Mouse (Mus musculus) stomach, postnatal 0 days (tissue): ENCODE measurements around the gene Gstp3.

Source experiments
- CTCF ChIP-seq: IDR thresholded peaks from 2 replicates; pipeline ENCODE4 v1.5.1; 2016; ENCODE audit warnings: antibody characterized with exemption, low read depth, mild to moderate bottlenecking, moderate library complexity
- EP300 ChIP-seq: optimal IDR thresholded peaks from 2 replicates; pipeline ENCODE3; 2016; ENCODE audit warnings: antibody characterized with exemption

DNA sequence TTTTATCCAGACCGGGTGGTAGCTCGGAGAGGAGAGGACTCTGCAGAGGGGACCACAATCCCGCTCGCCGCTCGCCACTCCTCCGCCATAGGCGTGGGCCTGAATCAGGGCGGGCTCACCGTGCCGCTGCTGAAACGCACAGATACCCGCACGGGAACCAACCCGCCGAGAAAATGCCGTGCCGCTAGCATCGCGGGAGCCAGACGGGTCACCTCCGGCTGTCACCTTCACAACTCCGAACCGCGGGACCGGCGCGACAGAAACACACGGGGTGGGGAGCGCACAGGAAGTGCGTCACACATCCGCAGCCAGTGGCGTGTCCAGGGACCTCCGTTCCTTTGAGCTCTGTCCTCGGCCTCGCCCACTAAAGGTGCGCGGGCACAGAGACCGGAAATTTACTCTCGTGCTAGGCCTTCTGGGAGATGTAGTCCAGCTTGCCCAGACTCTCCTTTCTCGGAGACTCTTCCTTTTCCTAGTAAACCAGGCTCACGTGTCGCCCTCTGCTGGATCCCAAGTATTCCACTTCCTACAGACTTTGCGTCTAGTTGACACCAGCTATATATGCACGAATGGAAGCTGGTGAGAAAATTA is 46.8 kb downstream of the Gstp3 start, which contains the start of gene Ndufv1:
- TF ChIP-seq CTCF: peak; percentile 96
- TF ChIP-seq EP300: no peak
